Mouse (Mus musculus) CH12.LX (cell line): ENCODE measurements at regions not wholly inside any gene's neighbourhood (a gene's known extent, or its start where the extent isn't known, plus 50 kb on each side); places are given as distances from the start of the nearest gene placed in this dataset.

Experiments used
- DNase-seq: peaks from one replicate; pipeline ENCODE4 v3.0.0-alpha.2; 2013; ENCODE audit errors: extremely low read depth
- H3K27ac ChIP-seq: 2 replicates; pipeline ENCODE4 v1.5.1; 2012; ENCODE audit warnings: low read depth, mild to moderate bottlenecking, control low read depth, moderate library complexity; ENCODE audit not compliant: insufficient read depth
- H3K27me3 ChIP-seq: replicated peaks from 2 replicates; pipeline ENCODE3; 2012; ENCODE audit warnings: inconsistent platforms
- H3K36me3 ChIP-seq, 2 experiments: replicated peaks in 1 of 2; 2 replicates each; pipeline versions ENCODE3 to v1.6.1; 2012; ENCODE audit warnings: inconsistent platforms in 1 of 2, low read length in 1 of 2, mild to moderate bottlenecking in 1 of 2, mixed read lengths in 1 of 2, moderate library complexity in 1 of 2; ENCODE audit not compliant: control insufficient read depth in 1 of 2, insufficient read depth in 1 of 2
- H3K4me1 ChIP-seq, 2 experiments: 2 replicates each; pipeline ENCODE4 v1.6.1; 2012; ENCODE audit warnings: inconsistent platforms in 1 of 2, moderate library complexity in 1 of 2; ENCODE audit not compliant: insufficient read depth in 2 of 2, control insufficient read depth in 1 of 2
- H3K4me2 ChIP-seq: 2 replicates; pipeline ENCODE4 v1.6.1; 2012; ENCODE audit warnings: low read depth, mild to moderate bottlenecking, control low read depth; ENCODE audit not compliant: poor library complexity, insufficient read depth, severe bottlenecking
- H3K4me3 ChIP-seq, 3 experiments: fragments of 150-350 bp in 1 of 3; sonication (generic) in 1 of 3; replicated peaks in 1 of 3; 2 replicates each; pipeline versions ENCODE3 to v1.5.1; 2011 to 2012; ENCODE audit warnings: low read depth in 2 of 3, low read length in 2 of 3, mild to moderate bottlenecking in 2 of 3, moderate library complexity in 2 of 3, control low read depth in 1 of 3, improper control_type of control experiment in 1 of 3, inconsistent platforms in 1 of 3, mixed read lengths in 1 of 3; ENCODE audit not compliant: poor library complexity in 1 of 3
- H3K79me2 ChIP-seq: replicated peaks from 2 replicates; pipeline ENCODE4 v1.6.1; 2012; ENCODE audit warnings: mild to moderate bottlenecking, moderate library complexity; ENCODE audit not compliant: control insufficient read depth, poor library complexity, insufficient read depth, severe bottlenecking; ENCODE audit errors: extremely low read depth
- H3K9ac ChIP-seq: 2 replicates; pipeline ENCODE4 v1.6.1; 2012; ENCODE audit warnings: low read depth, mild to moderate bottlenecking, control low read depth, moderate library complexity; ENCODE audit not compliant: insufficient read depth
- H3K9me3 ChIP-seq: replicated peaks from 2 replicates; pipeline ENCODE3; 2012; ENCODE audit warnings: low read length, inconsistent platforms, mixed read lengths
- CHD1 ChIP-seq: IDR thresholded peaks from 2 replicates; pipeline ENCODE4 v1.6.1; 2012; ENCODE audit warnings: low read depth, low read length, improper control_type of control experiment, inconsistent platforms
- CTCF ChIP-seq, 2 experiments: IDR thresholded peaks in 1 of 2; conservative IDR thresholded peaks in 1 of 2; 2 replicates each; pipeline ENCODE4 v1.5.1; 2011 to 2012; ENCODE audit warnings: low read depth in 2 of 2, low read length in 2 of 2, improper control_type of control experiment in 1 of 2, inconsistent platforms in 1 of 2, mild to moderate bottlenecking in 1 of 2, moderate library complexity in 1 of 2
- E2F4 ChIP-seq: IDR thresholded peaks from 2 replicates; pipeline ENCODE4 v1.6.1; 2011; ENCODE audit warnings: low read depth, low read length, improper control_type of control experiment; ENCODE audit not compliant: insufficient replicate concordance
- ELF1 ChIP-seq: IDR thresholded peaks from 2 replicates; pipeline ENCODE4 v1.6.1; 2014; ENCODE audit warnings: low read depth, mild to moderate bottlenecking, inconsistent platforms, low read length, improper control_type of control experiment
- HCFC1 ChIP-seq: IDR thresholded peaks from 2 replicates; pipeline ENCODE4 v1.6.1; 2012; ENCODE audit warnings: low read depth, mild to moderate bottlenecking, inconsistent platforms, low read length, improper control_type of control experiment
- IRF4 ChIP-seq: IDR thresholded peaks from 2 replicates; pipeline ENCODE4 v1.6.1; 2014; ENCODE audit warnings: low read depth, mild to moderate bottlenecking, inconsistent platforms, low read length, improper control_type of control experiment
- JUN ChIP-seq: IDR thresholded peaks from 2 replicates; pipeline ENCODE4 v1.6.1; 2011; ENCODE audit warnings: low read depth, mild to moderate bottlenecking, low read length, improper control_type of control experiment, moderate library complexity; ENCODE audit not compliant: insufficient read depth
- KAT2A ChIP-seq: IDR thresholded peaks from 2 replicates; pipeline ENCODE4 v1.6.1; 2012; ENCODE audit warnings: low read length, improper control_type of control experiment, inconsistent platforms; ENCODE audit not compliant: insufficient replicate concordance
- MAX ChIP-seq: IDR thresholded peaks from 2 replicates; pipeline ENCODE4 v1.6.1; 2011; ENCODE audit warnings: low read length, improper control_type of control experiment
- MYC ChIP-seq: IDR thresholded peaks from 2 replicates; pipeline ENCODE4 v1.6.1; 2011; ENCODE audit warnings: low read depth, mild to moderate bottlenecking, improper control_type of control experiment, low read length
- NELFE ChIP-seq: IDR thresholded peaks from 2 replicates; pipeline ENCODE4 v1.6.1; 2011; ENCODE audit warnings: low read depth, low read length, improper control_type of control experiment
- NRF1 ChIP-seq: IDR thresholded peaks from 2 replicates; pipeline ENCODE4 v1.6.1; 2014; ENCODE audit warnings: low read depth, mild to moderate bottlenecking, inconsistent platforms, low read length, improper control_type of control experiment, moderate library complexity
- PAX5 ChIP-seq: IDR thresholded peaks from 2 replicates; pipeline ENCODE4 v1.6.1; 2012; ENCODE audit warnings: low read length, inconsistent platforms, mixed read lengths
- POLR2A ChIP-seq: IDR thresholded peaks from 2 replicates; pipeline ENCODE4 v1.6.1; 2011; ENCODE audit warnings: low read depth, mild to moderate bottlenecking, improper control_type of control experiment, low read length
- POLR2AphosphoS2 ChIP-seq: IDR thresholded peaks from 2 replicates; pipeline ENCODE4 v1.6.1; 2011; ENCODE audit warnings: low read depth, low read length, improper control_type of control experiment
- RCOR1 ChIP-seq: conservative IDR thresholded peaks from 2 replicates; pipeline ENCODE4 v1.6.1; 2012; ENCODE audit warnings: low read depth, mild to moderate bottlenecking, inconsistent platforms, low read length, improper control_type of control experiment
- SIN3A ChIP-seq: IDR thresholded peaks from 2 replicates; pipeline ENCODE4 v1.6.1; 2012; ENCODE audit warnings: low read length, improper control_type of control experiment, inconsistent platforms
- SMC3 ChIP-seq: IDR thresholded peaks from 2 replicates; pipeline ENCODE4 v1.6.1; 2011; ENCODE audit warnings: low read depth, low read length, improper control_type of control experiment
- TBP ChIP-seq: conservative IDR thresholded peaks from 2 replicates; pipeline ENCODE4 v1.6.1; 2011; ENCODE audit warnings: low read depth, low read length, improper control_type of control experiment
- TCF12 ChIP-seq: IDR thresholded peaks from 2 replicates; pipeline ENCODE4 v1.6.1; 2014; ENCODE audit warnings: low read depth, mild to moderate bottlenecking, inconsistent platforms, low read length, improper control_type of control experiment
- UBTF ChIP-seq: IDR thresholded peaks from 2 replicates; pipeline ENCODE4 v1.6.1; 2012; ENCODE audit warnings: low read depth, mild to moderate bottlenecking, inconsistent platforms, low read length, improper control_type of control experiment, moderate library complexity
- USF1 ChIP-seq: IDR thresholded peaks from 2 replicates; pipeline ENCODE4 v1.6.1; 2014; ENCODE audit warnings: low read depth, mild to moderate bottlenecking, inconsistent platforms, low read length, improper control_type of control experiment
- USF2 ChIP-seq: conservative IDR thresholded peaks from 2 replicates; pipeline ENCODE4 v1.6.1; 2011; ENCODE audit warnings: low read depth, low read length, improper control_type of control experiment
- ZKSCAN1 ChIP-seq: IDR thresholded peaks from 2 replicates; pipeline ENCODE4 v1.6.1; 2012; ENCODE audit warnings: low read depth, inconsistent platforms, low read length, improper control_type of control experiment, borderline replicate concordance
- ZNF384 ChIP-seq: IDR thresholded peaks from 2 replicates; pipeline ENCODE4 v1.6.1; 2012; ENCODE audit warnings: low read depth, low read length, improper control_type of control experiment, inconsistent platforms
- dilution Hi-C: fragments of 300-500 bp; cut with MboI; formaldehyde crosslinking; loops from 2 replicates; pipeline ENCODE4 v1.14.3; 2020; ENCODE audit warnings: low sequenced_read_pairs; ENCODE audit not compliant: extremely low pct_unique_long_range_greater_than_20kb, extremely low pct_ligation_motif_present
- in situ Hi-C: fragments of 300-500 bp; cut with MboI; formaldehyde crosslinking; loops from 3 replicates; pipeline ENCODE4 v1.14.3; 2019; ENCODE audit warnings: low sequenced_read_pairs, low pct_ligation_motif_present, low pct_unique_long_range_greater_than_20kb, mixed read lengths

- dilution Hi-C loops, result no loop called here
- Histone ChIP-seq H3K9me3 (no peaks in the 10 kb centered on the region), H3K4me2 (no peak overlapping the region), H3K27me3 (no peaks in the 10 kb centered on the region), H3K4me1 (no peaks in the 10 kb centered on the region), H3K9ac (no peak overlapping the region), H3K79me2 (no peaks in the 10 kb centered on the region), H3K27ac (no peak overlapping the region), H3K36me3 (no peaks in the 10 kb centered on the region), H3K4me3 (no peak overlapping the region)
- in situ Hi-C loops, result no loop called here
- DNase-seq, result no peak
- TF ChIP-seq JUN, result no peak
- no peak for TF ChIP-seq PAX5
- no peak for TF ChIP-seq USF1
- no peak for TF ChIP-seq POLR2A
- no peak for TF ChIP-seq CHD1
- TF ChIP-seq ZKSCAN1, result no peak
- TF ChIP-seq SIN3A, result no peak
- TF ChIP-seq CTCF (conservative IDR thresholded peaks at IDR 0.05 in 1 of 2, IDR thresholded peaks at IDR 0.05 in 1 of 2; ENCODE audit: low read depth in 2 of 2, low read length in 2 of 2), result no peak
- TF ChIP-seq TCF12, result no peak
- no peak for TF ChIP-seq TBP
These were observed 1679.2 kb downstream of the 4930444P10Rik start for GRCm38 (mm10) chr1:14413826-14414445.

GRCm38 (mm10) chr1:14369957-14370833 is 1722.9 kb downstream of the 4930444P10Rik start:
- Histone ChIP-seq H3K27me3 (no peaks in the 10 kb centered on the region), H3K4me1 (no peaks in the 10 kb centered on the region), H3K27ac (no peak overlapping the region), H3K79me2 (no peaks in the 10 kb centered on the region), H3K9me3 (no peaks in the 10 kb centered on the region), H3K4me3 (no peak overlapping the region), H3K4me2 (no peak overlapping the region), H3K9ac (no peak overlapping the region), H3K36me3 (no peaks in the 10 kb centered on the region)
- dilution Hi-C loops, result no loop called here
- in situ Hi-C loops, result no loop called here
- DNase-seq, result no peak
- TF ChIP-seq MAX, result no peak
- TF ChIP-seq SMC3, result no peak
- no peak for TF ChIP-seq KAT2A
- TF ChIP-seq JUN, result no peak
- no peak for TF ChIP-seq ZKSCAN1
- no peak for TF ChIP-seq POLR2AphosphoS2
- TF ChIP-seq HCFC1, result no peak
- no peak for TF ChIP-seq POLR2A
- no peak for TF ChIP-seq USF2
- TF ChIP-seq MYC, result no peak
- TF ChIP-seq RCOR1, result no peak
- no peak for TF ChIP-seq ZNF384
- no peak for TF ChIP-seq NELFE
- no peak for TF ChIP-seq IRF4
- no peak for TF ChIP-seq UBTF
- no peak for TF ChIP-seq ELF1
- no peak for TF ChIP-seq NRF1
- TF ChIP-seq E2F4, result no peak
